Mouse (Mus musculus): ENCODE data around the gene Evi5l. TPM values are rescaled to one million over a fixed set of nuclear protein-coding genes. Genes with fewer than 3 reads are reported as not detected.

Gene Evi5l
- polyA plus RNA-seq, 1 experiment from 2014 or later: 82.7 TPM

- no peak for ATAC-seq (ENCODE audit: low read depth)
These were observed 40.6 kb downstream of the Evi5l start for GRCm38 (mm10) chr8:4207016-4207350.

DNA sequence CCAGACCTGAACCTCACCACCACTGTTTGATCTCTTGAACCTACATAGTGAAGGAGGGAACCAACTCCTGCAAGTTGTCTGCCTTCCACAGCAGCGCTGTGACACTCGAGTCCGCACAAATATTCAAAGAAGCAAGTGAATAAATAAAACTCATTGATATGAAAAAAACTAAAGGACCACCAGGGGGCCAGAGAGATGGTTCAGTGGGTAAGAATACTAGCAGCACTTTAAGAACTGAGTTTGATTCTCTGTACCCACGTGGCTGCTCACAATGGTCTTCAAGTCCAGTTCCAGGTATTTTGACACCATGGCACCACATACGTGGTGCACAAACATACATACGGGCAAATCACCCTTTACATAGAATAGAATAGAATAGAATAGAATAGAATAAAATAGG is 44.7 kb downstream of the Evi5l start:
- Histone ChIP-seq H3K27ac (replicated peaks) (0 out of 2 replicates have a peak overlapping the region, but pooled peaks have one; percentile 23), H3K9ac (no peak overlapping the region)
- no peak for ATAC-seq (ENCODE audit: low read depth)

More at GRCm38 (mm10) chr8:4207016-4207350, 40.6 kb downstream of the Evi5l start:
- H3K9me3 ChIP-seq: no peaks in the 10 kb centered on the region
- peak overlapping the region; percentile 50 for H3K9ac ChIP-seq
- H3K36me3 ChIP-seq: peaks cover 92% of the 10 kb centered on the region
- no peak overlapping the region for H3K4me3 ChIP-seq
- peaks cover 38% of the 10 kb centered on the region for H3K4me1 ChIP-seq (replicated peaks)
- H3K27ac ChIP-seq (replicated peaks): no peak overlapping the region
- 0 out of 2 replicates have a peak overlapping the region, but pooled peaks have one; percentile 3 for H3K4me2 ChIP-seq
- peaks cover 44% of the 10 kb centered on the region for H3K27me3 ChIP-seq
- WGBS: 50% methylated on average over 2 of the region's 2 CpGs

GRCm38 (mm10) chr8:4212809-4213209 is 46.4 kb downstream of the Evi5l start:
- Histone ChIP-seq H3K36me3 (peaks cover 44% of the 10 kb centered on the region), H3K4me3 (peak overlapping the region; percentile 48), H3K27ac (replicated peaks) (peak overlapping the region; percentile 52; the same call in 1 of the 2 replicates), H3K4me2 (peak overlapping the region; percentile 95), H3K9me3 (no peaks in the 10 kb centered on the region), H3K9ac (peak overlapping the region; percentile 94), H3K4me1 (replicated peaks) (peaks cover 62% of the 10 kb centered on the region), H3K27me3 (no peaks in the 10 kb centered on the region)
- 0 out of 2 replicates have a peak, but pooled peaks have one; percentile 2 for ATAC-seq (ENCODE audit: low read depth)
- 2% methylated on average over 25 of the region's 25 CpGs for WGBS

More for the DNA sequence above, 44.7 kb downstream of the Evi5l start:
- H3K9me3 ChIP-seq: no peaks in the 10 kb centered on the region
- no peak overlapping the region for H3K4me3 ChIP-seq
- peaks cover 61% of the 10 kb centered on the region for H3K36me3 ChIP-seq
- peaks cover 12% of the 10 kb centered on the region for H3K27me3 ChIP-seq
- H3K4me1 ChIP-seq (replicated peaks): peaks cover 71% of the 10 kb centered on the region
- H3K4me2 ChIP-seq: no peak overlapping the region
- WGBS: 74% methylated on average over 6 of the region's 6 CpGs

DNA sequence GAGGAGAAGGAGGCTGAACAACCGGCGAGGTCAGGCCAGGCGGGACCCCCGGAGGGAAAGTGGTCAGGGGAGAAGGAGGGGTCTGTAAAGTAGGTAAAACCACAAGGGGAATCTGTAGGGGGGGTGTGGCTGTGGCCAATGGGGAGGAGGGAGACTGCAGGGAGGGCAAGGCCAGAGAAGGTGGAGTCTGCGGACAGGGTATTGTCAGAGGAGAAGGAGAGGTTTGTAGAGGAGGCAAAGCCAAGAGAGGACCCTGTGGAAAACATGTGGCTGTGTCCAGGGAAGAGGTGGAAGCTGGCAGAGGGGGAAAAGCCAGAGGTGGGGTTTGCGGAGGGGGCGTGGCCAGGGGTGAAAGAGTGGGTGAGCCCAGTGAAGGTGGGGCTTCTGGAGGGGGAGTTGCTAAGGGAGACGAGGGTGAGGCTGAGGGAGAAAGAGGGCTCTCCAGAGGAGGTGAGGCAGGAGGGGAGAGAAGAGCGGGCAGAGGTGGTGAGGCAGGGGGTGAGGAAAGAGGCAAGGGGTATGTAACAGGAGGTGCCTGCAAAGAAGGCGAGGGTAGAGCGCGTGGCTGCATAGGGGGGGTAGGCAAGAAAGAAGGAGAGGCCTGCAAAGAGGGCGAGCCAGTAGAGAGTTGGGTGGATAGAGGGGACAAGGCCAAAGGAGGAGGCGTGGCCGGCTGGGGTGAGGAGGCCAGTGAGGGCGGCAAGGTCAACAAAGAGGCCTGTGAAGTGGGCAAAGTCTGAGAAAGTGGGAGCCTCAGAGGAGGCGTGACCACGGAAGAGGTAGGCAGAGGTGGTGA is 47.0 kb downstream of the Evi5l start:
- 3% methylated on average over 18 of the region's 18 CpGs for WGBS
- H3K27me3 ChIP-seq: no peaks in the 10 kb centered on the region
- peak overlapping the region; percentile 48 for H3K4me3 ChIP-seq
- H3K9ac ChIP-seq: peak overlapping the region; percentile 94
- H3K9me3 ChIP-seq: no peaks in the 10 kb centered on the region
- peak overlapping the region; percentile 95 for H3K4me2 ChIP-seq
- peak overlapping the region; percentile 52; the same call in 1 of the 2 replicates for H3K27ac ChIP-seq (replicated peaks)
- ATAC-seq (ENCODE audit: low read depth): peak; percentile 1; the same call in 1 of the 2 replicates
- H3K4me1 ChIP-seq (replicated peaks): peaks cover 59% of the 10 kb centered on the region
- peaks cover 40% of the 10 kb centered on the region for H3K36me3 ChIP-seq

GRCm38 (mm10) chr8:4214006-4214980 is 47.9 kb downstream of the Evi5l start:
- 13% methylated on average over 33 of the region's 33 CpGs for WGBS
- ATAC-seq (ENCODE audit: low read depth): no peak
- peak overlapping the region; percentile 52 for H3K27ac ChIP-seq (replicated peaks)

GRCm38 (mm10) chr8:4216296-4216695 is 49.9 kb downstream of the Evi5l start:
- Histone ChIP-seq H3K4me1 (replicated peaks) (peaks cover 50% of the 10 kb centered on the region), H3K9me3 (no peaks in the 10 kb centered on the region), H3K36me3 (peaks cover 11% of the 10 kb centered on the region), H3K4me2 (peak overlapping the region; percentile 95), H3K27ac (replicated peaks) (peak overlapping the region; percentile 96), H3K4me3 (peak overlapping the region; percentile 69), H3K27me3 (peaks cover 8% of the 10 kb centered on the region; the same call in 1 of the 2 replicates), H3K9ac (peak overlapping the region; percentile 94)
- peak; percentile 6 for ATAC-seq (ENCODE audit: low read depth)
- 6% methylated on average over 18 of the region's 18 CpGs for WGBS

More at GRCm38 (mm10) chr8:4214006-4214980, 47.9 kb downstream of the Evi5l start:
- peak overlapping the region; percentile 94 for H3K9ac ChIP-seq
- no peaks in the 10 kb centered on the region for H3K9me3 ChIP-seq
- H3K27me3 ChIP-seq: no peaks in the 10 kb centered on the region
- H3K4me2 ChIP-seq: peak overlapping the region; percentile 95
- peaks cover 59% of the 10 kb centered on the region for H3K4me1 ChIP-seq (replicated peaks)
- H3K4me3 ChIP-seq: peak overlapping the region; percentile 48
- peaks cover 31% of the 10 kb centered on the region for H3K36me3 ChIP-seq

GRCm38 (mm10) chr8:4216791-4217621 is 50.6 kb downstream of the Evi5l start, which contains the start of gene Prr36:
Gene Prr36 (minus strand): TSS chr8:4217459.
- no peaks in the 10 kb centered on the region for H3K9me3 ChIP-seq
- peak within 1 kb of the TSS; percentile 69 for H3K4me3 ChIP-seq
- peak; percentile 91 for ATAC-seq (ENCODE audit: low read depth)
- peak within 1 kb of the TSS; percentile 94 for H3K9ac ChIP-seq
- peak within 1 kb of the TSS; percentile 95 for H3K4me2 ChIP-seq
- peak within 1 kb of the TSS; percentile 96 for H3K27ac ChIP-seq (replicated peaks)
- WGBS: under 1% methylated on average over 44 of the region's 44 CpGs
- H3K4me1 ChIP-seq (replicated peaks): peaks cover 46% of the 10 kb centered on the region
- H3K27me3 ChIP-seq: peaks cover 10% of the 10 kb centered on the region; the same call in 1 of the 2 replicates
- H3K36me3 ChIP-seq: peaks cover 10% of the 10 kb centered on the region

- Histone ChIP-seq H3K36me3 (peaks cover 5% of the 10 kb centered on the region), H3K4me3 (no peak overlapping the region), H3K27ac (replicated peaks) (no peak overlapping the region), H3K27me3 (peaks cover 10% of the 10 kb centered on the region; the same call in 1 of the 2 replicates), H3K9ac (no peak overlapping the region), H3K4me2 (no peak overlapping the region), H3K4me1 (replicated peaks) (peaks cover 24% of the 10 kb centered on the region), H3K9me3 (no peaks in the 10 kb centered on the region)
- WGBS: 87% methylated on average over 3 of the region's 3 CpGs
- ATAC-seq (ENCODE audit: low read depth): no peak
These were observed 53.2 kb downstream of the Evi5l start for GRCm38 (mm10) chr8:4219617-4220016.

- no peak overlapping the region for H3K4me3 ChIP-seq
- no peaks in the 10 kb centered on the region for H3K9me3 ChIP-seq
- H3K27ac ChIP-seq (replicated peaks): no peak overlapping the region
- peaks cover 32% of the 10 kb centered on the region for H3K27me3 ChIP-seq
- H3K4me2 ChIP-seq: no peak overlapping the region
- H3K4me1 ChIP-seq (replicated peaks): peaks cover 13% of the 10 kb centered on the region; the same call in 1 of the 2 replicates
- H3K36me3 ChIP-seq: no peaks in the 10 kb centered on the region
- no peak overlapping the region for H3K9ac ChIP-seq
- no peak for ATAC-seq (ENCODE audit: low read depth)
These were observed 55.7 kb downstream of the Evi5l start for GRCm38 (mm10) chr8:4222059-4222458.

DNA sequence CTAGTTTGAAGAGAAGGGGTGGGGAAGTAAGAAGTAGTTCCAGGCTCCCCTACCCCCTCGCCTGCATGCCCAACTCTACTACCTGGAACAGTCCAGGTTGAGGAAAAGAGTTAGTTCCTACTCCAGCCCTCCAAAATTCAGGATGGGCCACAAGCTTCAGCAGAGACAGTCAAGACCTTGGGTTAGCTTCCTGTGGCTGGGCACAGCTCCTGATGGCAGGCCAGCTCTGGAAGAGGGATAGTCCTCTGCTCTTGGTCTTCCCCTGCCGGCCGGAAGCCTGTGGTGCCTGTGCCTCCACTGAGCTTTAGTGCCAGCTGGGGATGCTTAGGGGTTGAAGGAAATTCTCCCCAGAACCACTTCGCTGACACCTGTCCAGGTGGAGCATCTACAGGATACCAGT is 60.0 kb downstream of the Evi5l start:
- H3K4me3 ChIP-seq: no peak overlapping the region
- 20% methylated on average over 4 of the region's 4 CpGs for WGBS
- H3K4me2 ChIP-seq: peak overlapping the region; percentile 46
- 0 out of 2 replicates have a peak, but pooled peaks cover 6% of the 10 kb centered on the region for H3K4me1 ChIP-seq (replicated peaks)
- H3K9me3 ChIP-seq: no peaks in the 10 kb centered on the region
- H3K27me3 ChIP-seq: peaks cover 44% of the 10 kb centered on the region
- no peaks in the 10 kb centered on the region for H3K36me3 ChIP-seq
- ATAC-seq (ENCODE audit: low read depth): no peak
- no peak overlapping the region for H3K9ac ChIP-seq
- H3K27ac ChIP-seq (replicated peaks): no peak overlapping the region

All from neural tube, embryonic 13.5 days (tissue).